Mouse (Mus musculus) cerebellum, postnatal 4 days (tissue): ENCODE results near the gene Ret.

Experiments used
- DNase-seq, 2 experiments: peaks; one replicate each; pipeline ENCODE4 v3.0.0; 2022; ENCODE audit warnings: low spot score in 2 of 2, mixed read lengths in 1 of 2

Gene Ret

GRCm38 (mm10) chr6:118111810-118112209 is 85.7 kb downstream of the Ret start:
- no peak for DNase-seq
